Mouse (Mus musculus) limb, embryonic 15.5 days (tissue): Measurements from ENCODE around the gene Camk1d. TPM values are rescaled to one million over a fixed set of nuclear protein-coding genes. Genes with fewer than 3 reads are reported as not detected.

Experiments used
- ATAC-seq: fragments of 200-750 bp; cut with Nextera tagmentation; 2 replicates; pipeline ENCODE4 v1.8.0; 2017; ENCODE audit warnings: low read depth, moderate TSS enrichment; ENCODE audit not compliant: insufficient number of reproducible peaks, low FRiP score, low TSS enrichment
- H3K27ac ChIP-seq: fragments of 300-500 bp; sonication (generic); 2 replicates; pipeline ENCODE4 v1.5.1; 2015; ENCODE audit warnings: moderate library complexity, mild to moderate bottlenecking, inconsistent platforms
- H3K27me3 ChIP-seq: fragments of 300-500 bp; sonication (generic); 2 replicates; pipeline ENCODE4 v1.6.1; 2015; ENCODE audit warnings: inconsistent platforms
- H3K36me3 ChIP-seq: fragments of 300-500 bp; sonication (generic); 2 replicates; pipeline ENCODE4 v1.6.1; 2015; ENCODE audit warnings: inconsistent platforms
- H3K4me1 ChIP-seq: fragments of 300-500 bp; sonication (generic); 2 replicates; pipeline ENCODE4 v1.6.1; 2015; ENCODE audit warnings: inconsistent platforms
- H3K4me2 ChIP-seq: fragments of 300-500 bp; sonication (generic); 2 replicates; pipeline ENCODE4 v1.6.1; 2015; ENCODE audit warnings: mild to moderate bottlenecking, inconsistent platforms
- H3K4me3 ChIP-seq: fragments of 300-500 bp; sonication (generic); 2 replicates; pipeline ENCODE4 v1.5.1; 2015; ENCODE audit warnings: mild to moderate bottlenecking, inconsistent platforms
- H3K9ac ChIP-seq: fragments of 300-500 bp; sonication (generic); 2 replicates; pipeline ENCODE4 v1.6.1; 2015; ENCODE audit warnings: inconsistent platforms
- H3K9me3 ChIP-seq: fragments of 300-500 bp; sonication (generic); 2 replicates; pipeline ENCODE4 v1.6.1; 2016; ENCODE audit warnings: inconsistent platforms
- WGBS: fragments of 180-500 bp; shearing (Covaris S2); methylation state at CpG from one replicate; pipeline ENCODE4 v1.1.7; 2015; 5-methylcytosine and 5-hydroxymethylcytosine counted together
- polyA plus RNA-seq: library from polyadenylated mRNA; unstranded; fragments of >200 nt; fragmentation: Nextera tagmentation; extraction: Ambion mirVana; gene quantifications from 2 replicates; pipeline ENCODE4 v1.2.1, GENCODE M21; 2015

The Camk1d gene
- polyA plus RNA-seq, 1 experiment from 2014 or later, result 8.4 TPM

DNA sequence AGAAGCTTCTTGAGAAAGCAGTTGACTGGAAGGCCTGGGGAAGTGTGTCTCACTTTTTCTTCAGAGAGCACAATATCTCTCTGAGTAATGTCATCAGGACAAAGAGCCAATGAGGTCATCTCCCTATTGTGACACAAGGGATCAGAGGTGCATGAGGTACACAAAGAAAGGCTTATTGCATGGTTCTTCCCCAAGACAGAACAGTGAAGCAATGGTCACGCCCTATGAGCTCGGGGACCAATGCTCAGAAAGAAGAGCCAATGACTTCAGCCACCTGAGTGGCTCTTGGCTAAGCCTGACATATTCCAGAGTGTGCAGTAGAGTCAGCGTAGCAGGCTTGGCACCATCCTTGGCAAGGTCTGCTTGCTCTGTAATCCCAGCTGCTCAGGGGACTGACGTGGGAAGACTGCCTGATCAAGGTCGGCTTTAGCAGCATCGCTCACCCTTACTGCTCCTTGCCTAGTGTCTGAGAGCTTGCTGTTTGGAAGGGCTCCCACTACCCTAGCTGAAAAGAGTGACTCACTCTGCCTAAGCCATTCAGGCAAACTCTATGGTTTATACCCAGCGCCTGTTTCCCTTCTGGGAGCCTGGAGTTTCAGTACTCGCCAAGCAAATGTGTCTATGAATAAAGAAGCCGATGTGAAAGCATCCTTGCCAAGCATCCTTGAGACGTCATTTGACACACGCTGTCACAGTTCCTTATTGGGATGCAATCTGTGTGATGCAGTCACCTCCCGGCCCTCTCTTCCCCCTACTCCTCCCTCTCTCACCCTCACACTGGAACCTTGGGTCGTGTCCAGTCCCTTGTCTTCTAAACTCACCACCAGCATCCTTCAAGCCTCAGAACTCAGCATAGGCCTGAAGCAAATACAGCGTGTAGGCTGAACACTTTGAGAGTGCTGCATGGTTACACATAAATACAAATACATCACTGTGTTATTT is 77.2 kb downstream of the Camk1d start:
- no peaks in the 10 kb centered on the region for H3K36me3 ChIP-seq
- H3K9ac ChIP-seq, result no peak overlapping the region
- no peak for ATAC-seq
- H3K4me3 ChIP-seq, result no peak overlapping the region
- 84% methylated on average over 14 of the region's 14 CpGs for WGBS
- peaks cover 15% of the 10 kb centered on the region; the same call in 1 of the 2 replicates for H3K4me1 ChIP-seq
- no peaks in the 10 kb centered on the region for H3K27me3 ChIP-seq
- H3K27ac ChIP-seq, result no peak overlapping the region
- H3K4me2 ChIP-seq, result no peak overlapping the region
- H3K9me3 ChIP-seq, result no peaks in the 10 kb centered on the region

DNA sequence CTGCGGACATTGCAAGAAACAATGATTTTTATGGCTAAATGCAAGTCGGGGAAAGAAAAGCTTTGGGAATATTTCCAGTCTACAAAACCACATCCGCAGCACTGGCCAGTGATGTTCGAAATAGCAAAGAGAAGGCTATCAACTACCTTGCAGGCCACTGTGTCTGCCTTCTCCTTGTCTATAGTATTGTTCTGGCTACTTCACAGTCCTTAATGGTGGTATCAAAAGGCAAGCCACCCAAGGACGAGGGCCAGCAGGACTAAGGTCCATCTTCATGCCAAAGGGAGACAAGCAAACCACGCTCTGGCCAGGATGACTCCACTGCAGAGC is 82.0 kb downstream of the Camk1d start:
- no peak for ATAC-seq
- H3K9ac ChIP-seq, result no peak overlapping the region
- H3K36me3 ChIP-seq, result no peaks in the 10 kb centered on the region
- H3K4me2 ChIP-seq, result no peak overlapping the region
- no peak overlapping the region for H3K4me3 ChIP-seq
- H3K9me3 ChIP-seq, result no peaks in the 10 kb centered on the region
- 62% methylated on average over 6 of the region's 6 CpGs for WGBS
- H3K27me3 ChIP-seq, result no peaks in the 10 kb centered on the region
- H3K4me1 ChIP-seq, result 0 out of 2 replicates have a peak, but pooled peaks cover 5% of the 10 kb centered on the region
- no peak overlapping the region for H3K27ac ChIP-seq

- no peak for ATAC-seq
Observed at GRCm38 (mm10) chr2:5631676-5632354, 82.5 kb downstream of the Camk1d start.

GRCm38 (mm10) chr2:5630710-5631109 is 83.6 kb downstream of the Camk1d start:
- no peaks in the 10 kb centered on the region for H3K9me3 ChIP-seq
- no peaks in the 10 kb centered on the region for H3K27me3 ChIP-seq
- 0 out of 2 replicates have a peak, but pooled peaks cover 5% of the 10 kb centered on the region for H3K4me1 ChIP-seq
- H3K27ac ChIP-seq, result no peak overlapping the region
- WGBS, result 60% methylated on average over 4 of the region's 4 CpGs
- no peak overlapping the region for H3K4me3 ChIP-seq
- ATAC-seq, result no peak
- H3K4me2 ChIP-seq, result no peak overlapping the region
- no peak overlapping the region for H3K9ac ChIP-seq
- no peaks in the 10 kb centered on the region for H3K36me3 ChIP-seq

More at GRCm38 (mm10) chr2:5631676-5632354, 82.5 kb downstream of the Camk1d start:
- H3K4me3 ChIP-seq, result no peak overlapping the region
- WGBS, result 76% methylated on average over 11 of the region's 11 CpGs
- no peak overlapping the region for H3K27ac ChIP-seq
- H3K36me3 ChIP-seq, result no peaks in the 10 kb centered on the region
- H3K4me2 ChIP-seq, result no peak overlapping the region
- no peaks in the 10 kb centered on the region for H3K9me3 ChIP-seq
- H3K4me1 ChIP-seq, result 0 out of 2 replicates have a peak, but pooled peaks cover 5% of the 10 kb centered on the region
- no peak overlapping the region for H3K9ac ChIP-seq
- H3K27me3 ChIP-seq, result no peaks in the 10 kb centered on the region

GRCm38 (mm10) chr2:5624379-5624778 is 89.9 kb downstream of the Camk1d start:
- no peak for ATAC-seq
- 71% methylated on average over 4 of the region's 4 CpGs for WGBS
- no peaks in the 10 kb centered on the region for H3K36me3 ChIP-seq

DNA sequence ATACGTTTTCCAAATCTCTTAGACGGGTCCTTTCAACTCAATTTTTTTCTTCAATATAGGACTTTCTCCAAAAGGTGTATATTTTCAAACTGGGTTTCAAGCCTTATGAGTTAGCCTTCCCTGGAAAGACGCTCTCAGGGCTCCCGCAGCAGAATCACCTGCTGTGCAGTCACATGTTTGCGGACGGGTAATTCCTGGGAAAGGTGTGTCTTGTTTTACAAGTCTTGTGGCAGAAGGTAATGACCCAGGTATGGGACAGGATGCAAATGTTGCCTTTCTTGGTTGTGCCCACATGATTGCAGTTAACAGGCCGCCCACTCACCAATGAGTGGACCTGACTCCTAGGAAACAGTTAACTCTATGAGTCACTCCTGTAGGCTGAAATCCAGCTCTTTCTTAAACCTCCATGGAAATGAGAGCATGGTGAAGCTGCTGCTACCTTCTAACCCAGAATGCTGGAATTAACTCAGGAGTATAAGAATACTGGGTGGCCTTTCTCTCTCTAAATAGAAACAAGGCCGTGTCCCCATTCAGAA is 95.9 kb downstream of the Camk1d start:
- H3K36me3 ChIP-seq, result no peaks in the 10 kb centered on the region
- no peaks in the 10 kb centered on the region for H3K27me3 ChIP-seq
- no peak overlapping the region for H3K9ac ChIP-seq
- H3K9me3 ChIP-seq, result no peaks in the 10 kb centered on the region
- 77% methylated on average over 8 of the region's 8 CpGs for WGBS
- no peak overlapping the region for H3K27ac ChIP-seq
- ATAC-seq, result no peak
- H3K4me3 ChIP-seq, result no peak overlapping the region
- no peak overlapping the region for H3K4me2 ChIP-seq
- peaks cover 15% of the 10 kb centered on the region for H3K4me1 ChIP-seq

More at GRCm38 (mm10) chr2:5624379-5624778, 89.9 kb downstream of the Camk1d start:
- Histone ChIP-seq H3K9me3 (no peaks in the 10 kb centered on the region), H3K27me3 (no peaks in the 10 kb centered on the region), H3K4me1 (no peaks in the 10 kb centered on the region), H3K4me3 (no peak overlapping the region), H3K4me2 (no peak overlapping the region), H3K9ac (no peak overlapping the region), H3K27ac (no peak overlapping the region)

GRCm38 (mm10) chr2:5614896-5615295 is 99.4 kb downstream of the Camk1d start:
- Histone ChIP-seq H3K27me3 (no peaks in the 10 kb centered on the region), H3K27ac (peak overlapping the region; percentile 81; the same call in 1 of the 2 replicates), H3K9me3 (no peaks in the 10 kb centered on the region), H3K4me3 (no peak overlapping the region), H3K9ac (no peak overlapping the region), H3K4me1 (peaks cover 25% of the 10 kb centered on the region), H3K36me3 (no peaks in the 10 kb centered on the region), H3K4me2 (no peak overlapping the region)
- WGBS, result 74% methylated on average over 3 of the region's 3 CpGs
- no peak for ATAC-seq

- Histone ChIP-seq H3K36me3 (no peaks in the 10 kb centered on the region), H3K9ac (no peak overlapping the region), H3K4me2 (no peak overlapping the region), H3K4me3 (no peak overlapping the region), H3K4me1 (peaks cover 25% of the 10 kb centered on the region), H3K27me3 (no peaks in the 10 kb centered on the region), H3K27ac (peak overlapping the region; percentile 81), H3K9me3 (no peaks in the 10 kb centered on the region)
- ATAC-seq, result no peak
- 59% methylated on average over 2 of the region's 2 CpGs for WGBS
Observed at GRCm38 (mm10) chr2:5614308-5614705, 100.0 kb downstream of the Camk1d start.

DNA sequence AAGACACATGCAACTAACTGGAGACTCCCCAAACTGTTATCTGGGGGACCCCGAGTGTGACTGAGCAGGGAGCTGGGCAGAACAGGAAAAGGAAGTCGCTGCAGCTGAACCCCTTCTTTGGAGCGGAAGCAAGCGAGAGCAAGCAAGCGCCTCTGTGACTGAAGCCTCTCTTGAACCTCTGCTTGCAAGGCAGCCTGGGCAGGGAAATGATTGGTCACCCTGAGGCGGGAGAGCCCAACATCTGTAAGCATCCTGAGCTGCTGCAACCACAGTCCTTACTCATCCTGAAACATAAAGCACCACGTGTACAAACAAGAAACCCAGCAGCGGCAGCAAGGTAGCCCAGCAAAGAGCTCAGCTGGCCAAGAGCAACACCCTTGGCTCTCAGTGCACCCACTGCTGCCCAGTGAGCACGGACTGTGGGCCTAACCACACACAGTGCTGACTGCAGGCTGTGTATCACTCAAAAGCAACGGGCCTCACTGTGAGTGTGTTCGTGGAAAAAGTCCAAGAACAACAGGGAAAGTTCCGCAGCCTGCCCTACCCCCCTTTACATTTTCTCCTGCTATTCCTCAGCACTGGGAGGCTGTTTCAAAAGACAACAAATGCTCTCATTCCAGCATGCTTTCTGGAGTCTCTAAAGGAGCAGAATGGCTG is 100.5 kb downstream of the Camk1d start:
- ATAC-seq, result peak; percentile 85
- Histone ChIP-seq H3K27ac (peak overlapping the region; percentile 81), H3K4me3 (no peak overlapping the region), H3K9me3 (no peaks in the 10 kb centered on the region), H3K4me2 (no peak overlapping the region), H3K9ac (no peak overlapping the region), H3K4me1 (peaks cover 25% of the 10 kb centered on the region), H3K36me3 (no peaks in the 10 kb centered on the region), H3K27me3 (no peaks in the 10 kb centered on the region)
- 27% methylated on average over 12 of the region's 12 CpGs for WGBS

DNA sequence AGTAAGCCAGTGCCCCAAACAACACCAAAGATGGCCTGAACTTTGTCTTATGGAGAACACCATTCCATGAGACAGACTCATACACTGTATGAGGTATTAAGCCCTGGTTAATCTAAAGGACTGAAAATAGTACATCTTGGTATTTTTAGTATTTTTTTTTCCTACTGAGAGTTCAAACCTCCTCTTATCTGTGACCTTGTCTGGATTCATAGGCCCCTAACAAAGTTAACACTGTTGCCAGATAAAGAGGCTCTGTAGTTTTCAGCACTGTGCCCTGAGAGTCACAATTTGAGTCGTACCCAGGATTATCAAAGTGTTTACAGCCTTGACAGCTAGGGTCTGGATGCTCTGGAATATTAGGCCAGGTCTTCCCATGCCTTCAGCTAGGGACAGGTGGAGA is 102.7 kb downstream of the Camk1d start:
- no peak for ATAC-seq
- WGBS, result 63% methylated on average over 1 of the region's 1 CpGs
- Histone ChIP-seq H3K4me3 (no peak overlapping the region), H3K4me1 (peaks cover 25% of the 10 kb centered on the region), H3K4me2 (no peak overlapping the region), H3K36me3 (no peaks in the 10 kb centered on the region), H3K9me3 (no peaks in the 10 kb centered on the region), H3K27ac (no peak overlapping the region), H3K9ac (no peak overlapping the region), H3K27me3 (no peaks in the 10 kb centered on the region)

- Histone ChIP-seq H3K4me3 (no peak overlapping the region), H3K4me1 (peaks cover 25% of the 10 kb centered on the region), H3K9me3 (no peaks in the 10 kb centered on the region), H3K27ac (no peak overlapping the region), H3K36me3 (no peaks in the 10 kb centered on the region), H3K9ac (no peak overlapping the region), H3K4me2 (no peak overlapping the region), H3K27me3 (no peaks in the 10 kb centered on the region)
- no peak for ATAC-seq
- 46% methylated on average over 4 of the region's 4 CpGs for WGBS
Observed at GRCm38 (mm10) chr2:5610521-5610920, 103.8 kb downstream of the Camk1d start.
